22 mouse cellular contexts compared by ENCODE assay signal in the genomic region with DNA sequence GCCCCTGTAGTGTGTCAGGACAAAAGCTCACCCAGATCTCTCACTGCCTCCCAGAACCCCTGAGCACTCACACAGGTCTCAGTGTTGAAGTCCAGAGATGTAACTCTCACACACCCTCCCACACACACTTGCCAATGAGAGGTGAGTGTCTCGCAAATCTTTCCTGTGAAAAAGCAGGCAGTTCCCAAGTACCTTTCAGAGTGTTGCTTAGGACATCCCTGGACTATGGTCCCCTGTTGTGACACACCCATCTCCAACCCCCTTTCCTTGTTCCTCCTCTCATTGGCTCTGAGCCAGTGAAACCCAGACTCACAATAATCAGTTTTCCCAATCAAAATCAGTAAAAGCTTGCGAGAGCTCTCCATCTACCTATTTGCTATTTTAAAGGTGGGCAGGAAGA. TPM values are rescaled to one million over a fixed set of nuclear protein-coding genes. Genes with fewer than 3 reads are reported as not detected.
A peak's percentile ranks its signal among the peaks of the same experiment; 100 is the strongest.
DNase-seq lines count a peak whose midpoint lies in the region; ATAC-seq and TF ChIP-seq lines count a peak whose summit lies in the region.
"Had no signal": no experiment of that assay in that cellular context is flagged by ENCODE, and none has a peak within 500 bp of the region (broad histone marks: within the 10 kb centered on the region; RNA-seq: fewer than 3 reads in every experiment).

No protein-coding gene starts in this region.

- no peaks in the 10 kb centered on the region for H3K27me3 ChIP-seq in liver, embryonic 15.5 days
- H3K27me3 ChIP-seq in liver, embryonic 11.5 days (replicated peaks; ENCODE audit: control insufficient read depth, insufficient read depth, low read length), result no peaks in the 10 kb centered on the region
- no peaks in the 10 kb centered on the region for H3K27me3 ChIP-seq in intestine, embryonic 16.5 days (replicated peaks; ENCODE audit: control insufficient read depth, insufficient read depth, low read length)
- no peaks in the 10 kb centered on the region for H3K27me3 ChIP-seq in small intestine, adult 2 months (ENCODE audit: control insufficient read depth, insufficient read depth, low read length)
- H3K27me3 ChIP-seq: CH12.LX; embryonic facial prominence, embryonic 12.5 days; forebrain, embryonic 12.5 days; heart, embryonic 15.5 days; hindbrain, embryonic 13.5 days; Patski had no signal

- ATAC-seq in liver, embryonic 15.5 days (ENCODE audit: insufficient read depth), result no peak
- ATAC-seq in liver, embryonic 11.5 days (replicated peaks; ENCODE audit: low FRiP score), result no peak
- peak; percentile 77 for ATAC-seq in intestine, embryonic 16.5 days
- no peak for ATAC-seq in activated CD4-positive, CD25-positive, alpha-beta regulatory T cell, adult 4 months
- ATAC-seq: forebrain, embryonic 16.5 days; Patski had no signal

- DNase-seq in liver, embryonic 11.5 days (ENCODE audit: low spot score), result no peak
- no peak for DNase-seq in spleen, adult 12 weeks (ENCODE audit: low spot score)
- DNase-seq: adrenal gland, adult 2 months; adrenal gland, postnatal 36 days; cerebellum, adult 11 months; cerebellum, adult 8-10 months; cerebellum, postnatal 14 days; gastrocnemius, postnatal 10 days; heart, adult 18-20 months; heart, postnatal 14 days had no signal

- TF ChIP-seq POLR2A in small intestine, adult 2 months (IDR thresholded peaks at IDR 0.05; ENCODE audit: low read depth, low read length), result no peak

- peak overlapping the region; percentile 38 for H3K27ac ChIP-seq in liver, embryonic 15.5 days (replicated peaks)
- no peak overlapping the region for H3K27ac ChIP-seq in liver, embryonic 11.5 days (ENCODE audit: low read depth, low read length)
- no peak overlapping the region for H3K27ac ChIP-seq in intestine, embryonic 16.5 days (ENCODE audit: low read length)
- H3K27ac ChIP-seq in small intestine, adult 2 months (ENCODE audit: insufficient read depth, low read depth, low read length), result 0 out of 2 replicates have a peak overlapping the region, but pooled peaks have one; percentile 3
- H3K27ac ChIP-seq: embryonic facial prominence, embryonic 12.5 days; forebrain, embryonic 12.5 days; heart, embryonic 10.5 days; heart, embryonic 15.5 days; hindbrain, embryonic 13.5 days had no signal

- H3K36me3 ChIP-seq in liver, embryonic 15.5 days (replicated peaks), result no peaks in the 10 kb centered on the region
- H3K36me3 ChIP-seq in liver, embryonic 11.5 days (ENCODE audit: control insufficient read depth, insufficient read depth, low read length), result no peaks in the 10 kb centered on the region
- H3K36me3 ChIP-seq in intestine, embryonic 16.5 days (ENCODE audit: control insufficient read depth, insufficient read depth, low read length), result no peaks in the 10 kb centered on the region
- no peaks in the 10 kb centered on the region for H3K36me3 ChIP-seq in small intestine, adult 2 months (ENCODE audit: control insufficient read depth, insufficient read depth, low read length)
- H3K36me3 ChIP-seq: embryonic facial prominence, embryonic 12.5 days; forebrain, embryonic 12.5 days; heart, embryonic 10.5 days; heart, embryonic 15.5 days; hindbrain, embryonic 13.5 days had no signal

- H3K4me1 ChIP-seq in liver, embryonic 15.5 days (replicated peaks), result 0 out of 2 replicates have a peak, but pooled peaks cover 3% of the 10 kb centered on the region
- H3K4me1 ChIP-seq in liver, embryonic 11.5 days (replicated peaks; ENCODE audit: control insufficient read depth, insufficient read depth, low read length), result no peaks in the 10 kb centered on the region
- H3K4me1 ChIP-seq in intestine, embryonic 16.5 days (ENCODE audit: control insufficient read depth, insufficient read depth, low read length), result peaks cover 6% of the 10 kb centered on the region; the same call in 1 of the 2 replicates
- H3K4me1 ChIP-seq in small intestine, adult 2 months (ENCODE audit: control insufficient read depth, insufficient read depth, insufficient read length, low read length), result peaks cover 13% of the 10 kb centered on the region; the same call in 1 of the 2 replicates
- H3K4me1 ChIP-seq: embryonic facial prominence, embryonic 12.5 days; forebrain, embryonic 12.5 days; heart, embryonic 10.5 days; heart, embryonic 15.5 days; hindbrain, embryonic 13.5 days had no signal

- 63% methylated on average over 2 of the region's 2 CpGs for WGBS in liver, embryonic 15.5 days (ENCODE audit: insufficient replicate concordance)
- WGBS in liver, embryonic 11.5 days, result 63% methylated on average over 2 of the region's 2 CpGs
- WGBS in intestine, embryonic 16.5 days, result 63% methylated on average over 2 of the region's 2 CpGs
- WGBS in small intestine, adult 2 months, result 27% methylated on average over 2 of the region's 2 CpGs

- H3K4me2 ChIP-seq in liver, embryonic 15.5 days, result no peak overlapping the region
- no peak overlapping the region for H3K4me2 ChIP-seq in liver, embryonic 11.5 days
- H3K4me2 ChIP-seq in intestine, embryonic 16.5 days (ENCODE audit: low read depth, low read length), result no peak overlapping the region
- H3K4me2 ChIP-seq: embryonic facial prominence, embryonic 12.5 days; forebrain, embryonic 12.5 days; heart, embryonic 15.5 days; hindbrain, embryonic 13.5 days had no signal

- H3K4me3 ChIP-seq in liver, embryonic 15.5 days (replicated peaks), result no peak overlapping the region
- H3K4me3 ChIP-seq in liver, embryonic 11.5 days (ENCODE audit: low read depth, low read length), result no peak overlapping the region
- no peak overlapping the region for H3K4me3 ChIP-seq in intestine, embryonic 16.5 days (ENCODE audit: low read length)
- no peak overlapping the region for H3K4me3 ChIP-seq in small intestine, adult 2 months (ENCODE audit: low read depth, low read length)
- H3K4me3 ChIP-seq: embryonic facial prominence, embryonic 12.5 days; forebrain, embryonic 12.5 days; heart, embryonic 10.5 days; heart, embryonic 15.5 days; hindbrain, embryonic 13.5 days had no signal

- no peak overlapping the region for H3K9ac ChIP-seq in liver, embryonic 15.5 days
- no peak overlapping the region for H3K9ac ChIP-seq in liver, embryonic 11.5 days (ENCODE audit: low read depth, low read length)
- no peak overlapping the region for H3K9ac ChIP-seq in intestine, embryonic 16.5 days (ENCODE audit: low read depth, low read length)
- H3K9ac ChIP-seq: embryonic facial prominence, embryonic 12.5 days; forebrain, embryonic 12.5 days; heart, embryonic 15.5 days; hindbrain, embryonic 13.5 days had no signal

- TF ChIP-seq CTCF in small intestine, adult 2 months (IDR thresholded peaks at IDR 0.05; ENCODE audit: extremely low read depth, insufficient read length, insufficient replicate concordance, low read depth, low read length), result no peak

- no peaks in the 10 kb centered on the region for H3K9me3 ChIP-seq in liver, embryonic 15.5 days (replicated peaks)
- no peaks in the 10 kb centered on the region for H3K9me3 ChIP-seq in liver, embryonic 11.5 days (ENCODE audit: control insufficient read depth, low read length)
- H3K9me3 ChIP-seq in intestine, embryonic 16.5 days (ENCODE audit: control insufficient read depth, low read length), result no peaks in the 10 kb centered on the region
- H3K9me3 ChIP-seq: embryonic facial prominence, embryonic 12.5 days; forebrain, embryonic 12.5 days; heart, embryonic 10.5 days; heart, embryonic 15.5 days; hindbrain, embryonic 13.5 days had no signal

RNA-seq across cellular contexts. Expression of a gene that starts 9.2 kb away (rescaled TPM):
- polyA plus RNA-seq in liver, embryonic 15.5 days (2015; fragmentation: Nextera tagmentation; extraction: Ambion mirVana), result 1.0 and 1.3 TPM in 2 replicates
- 0.05 and 0.08 TPM in 2 replicates for polyA plus RNA-seq in liver, embryonic 11.5 days (2014; fragmentation: Nextera tagmentation; extraction: Ambion mirVana)
- polyA plus RNA-seq in intestine, embryonic 16.5 days (2015; fragmentation: Nextera tagmentation; extraction: Ambion mirVana), result 1.2 and 1.8 TPM in 2 replicates
- 9.2 and 59.1 TPM in 2 replicates for polyA plus RNA-seq in small intestine, adult 2 months (2012; rRNA removed)
- not detected for polyA plus RNA-seq in activated CD4-positive, CD25-positive, alpha-beta regulatory T cell, adult 4 months (2017; shearing (Covaris generic))

RNA-seq across cellular contexts. Expression of a gene that starts 12.3 kb away (rescaled TPM):
- not detected in 2 replicates for polyA plus RNA-seq in liver, embryonic 15.5 days (2015; fragmentation: Nextera tagmentation; extraction: Ambion mirVana)
- not detected in 2 replicates for polyA plus RNA-seq in liver, embryonic 11.5 days (2014; fragmentation: Nextera tagmentation; extraction: Ambion mirVana)
- not detected in 2 replicates for polyA plus RNA-seq in intestine, embryonic 16.5 days (2015; fragmentation: Nextera tagmentation; extraction: Ambion mirVana)
- polyA plus RNA-seq in small intestine, adult 2 months (2012; rRNA removed), result 0.56 and 0.88 TPM in 2 replicates
- polyA plus RNA-seq in activated CD4-positive, CD25-positive, alpha-beta regulatory T cell, adult 4 months (2017; shearing (Covaris generic)), result not detected
- polyA plus RNA-seq: embryonic facial prominence, embryonic 12.5 days; forebrain, embryonic 12.5 days; forebrain, embryonic 16.5 days; heart, embryonic 10.5 days; heart, embryonic 15.5 days; hindbrain, embryonic 13.5 days; Patski had no signal

Comparison
In these comparisons a context has a peak if more than half of its experiments do, and no peak if none do; other contexts are left out.
1. H3K27ac ChIP-seq: peak in liver, embryonic 15.5 days (single experiment) and small intestine, adult 2 months (single experiment); none in liver, embryonic 11.5 days (single experiment) and intestine, embryonic 16.5 days (single experiment).